Mouse (Mus musculus): ENCODE measurements around the gene Gm21312.
"Not testable (repeated sequence)": the region's sequence is repeated elsewhere in the genome, so short reads cannot be mapped to it uniquely, and the experiment has no call there.

Gene Gm21312

GRCm38 (mm10) chr10:104176724-104177123 lies at the start of gene Gm21312:
TSS of gene Gm21312 (plus strand) at chr10:104177024.
- not testable (repeated sequence) for DNase-seq (ENCODE audit: extremely low spot score, low read depth, low spot score)

- not testable (repeated sequence) for DNase-seq (ENCODE audit: extremely low spot score, low read depth, low spot score)
Measured at GRCm38 (mm10) chr10:104142687-104143086, 34.1 kb upstream of the Gm21312 start, which contains the start of gene Gm21293. TSS of gene Gm21293 (plus strand) at chr10:104142987.

- DNase-seq (ENCODE audit: extremely low spot score, low read depth, low spot score), result not testable (repeated sequence)
Measured at GRCm38 (mm10) chr10:104151197-104151596, 25.6 kb upstream of the Gm21312 start, which contains the start of gene Gm6763. TSS of gene Gm6763 (plus strand) at chr10:104151497.

GRCm38 (mm10) chr10:104159706-104160105 lies 17.1 kb upstream of the Gm21312 start, which contains the start of gene Gm8764:
TSS of gene Gm8764 (plus strand) at chr10:104160006.
- DNase-seq (ENCODE audit: extremely low spot score, low read depth, low spot score), result not testable (repeated sequence)

GRCm38 (mm10) chr10:104168215-104168614 lies 8.6 kb upstream of the Gm21312 start, which contains the start of gene Gm21304:
TSS of gene Gm21304 (plus strand) at chr10:104168515.
- DNase-seq (ENCODE audit: extremely low spot score, low read depth, low spot score), result not testable (repeated sequence)

- DNase-seq (ENCODE audit: extremely low spot score, low read depth, low spot score), result not testable (repeated sequence)
Measured at GRCm38 (mm10) chr10:104185233-104185632, 8.4 kb downstream of the Gm21312 start, which contains the start of gene Gm20765. TSS of gene Gm20765 (plus strand) at chr10:104185533.

GRCm38 (mm10) chr10:104193742-104194141 lies 16.9 kb downstream of the Gm21312 start, which contains the start of gene Gm4340:
TSS of gene Gm4340 (plus strand) at chr10:104194042.
- DNase-seq (ENCODE audit: extremely low spot score, low read depth, low spot score), result not testable (repeated sequence)

- no peak for DNase-seq (ENCODE audit: extremely low spot score, low read depth, low spot score)
Measured at GRCm38 (mm10) chr10:104209655-104210054, 32.8 kb downstream of the Gm21312 start.

- DNase-seq (ENCODE audit: extremely low spot score, low read depth, low spot score), result no peak
Measured at GRCm38 (mm10) chr10:104210268-104210990, 33.6 kb downstream of the Gm21312 start.

GRCm38 (mm10) chr10:104214527-104214926 lies 37.7 kb downstream of the Gm21312 start:
- DNase-seq (ENCODE audit: extremely low spot score, low read depth, low spot score), result no peak

GRCm38 (mm10) chr10:104220303-104221021 lies 43.6 kb downstream of the Gm21312 start:
- no peak for DNase-seq (ENCODE audit: extremely low spot score, low read depth, low spot score)
